Mouse (Mus musculus) stomach, postnatal 0 days (tissue): ENCODE results near the gene Mei1. TPM values are rescaled to one million over a fixed set of nuclear protein-coding genes. Genes with fewer than 3 reads are reported as not detected.
A peak's percentile ranks its signal among the peaks of the same experiment; 100 is the strongest.

Source experiments
- ATAC-seq: fragments of 200-750 bp; cut with Nextera tagmentation; 2 replicates; pipeline ENCODE4 v1.8.0; 2017; ENCODE audit not compliant: low FRiP score, low TSS enrichment
- DNase-seq: peaks from one replicate; pipeline ENCODE4 v3.0.0-alpha.2; 2016; ENCODE audit warnings: low spot score
- H3K27ac ChIP-seq: fragments of 300-500 bp; sonication (generic); replicated peaks from 2 replicates; pipeline ENCODE4 v1.5.1; 2014; ENCODE audit warnings: mild to moderate bottlenecking, control low read depth
- H3K27me3 ChIP-seq: fragments of 300-500 bp; sonication (generic); 2 replicates; pipeline ENCODE4 v1.6.1; 2014; ENCODE audit warnings: low read length; ENCODE audit not compliant: control insufficient read depth, insufficient read depth
- H3K36me3 ChIP-seq: fragments of 300-500 bp; sonication (generic); 2 replicates; pipeline ENCODE4 v1.6.1; 2014; ENCODE audit warnings: low read length, mixed read lengths; ENCODE audit not compliant: control insufficient read depth, insufficient read depth
- H3K4me1 ChIP-seq: fragments of 300-500 bp; sonication (generic); replicated peaks from 2 replicates; pipeline ENCODE4 v1.6.1; 2014; ENCODE audit warnings: antibody characterized with exemption; ENCODE audit not compliant: control insufficient read depth, insufficient read depth
- H3K4me2 ChIP-seq: fragments of 300-500 bp; sonication (generic); replicated peaks from 2 replicates; pipeline ENCODE4 v1.6.1; 2014; ENCODE audit warnings: low read depth, mild to moderate bottlenecking, control low read depth, moderate library complexity
- H3K4me3 ChIP-seq: fragments of 300-500 bp; sonication (generic); 2 replicates; pipeline ENCODE4 v1.5.1; 2014; ENCODE audit warnings: low read depth, low read length, control low read depth
- H3K9ac ChIP-seq: fragments of 300-500 bp; sonication (generic); 2 replicates; pipeline ENCODE4 v1.6.1; 2014; ENCODE audit warnings: mild to moderate bottlenecking, low read length, control low read depth, mixed read lengths
- H3K9me3 ChIP-seq: fragments of 300-500 bp; sonication (generic); 2 replicates; pipeline ENCODE4 v1.6.1; 2016; ENCODE audit warnings: low read length; ENCODE audit not compliant: control insufficient read depth
- CTCF ChIP-seq: IDR thresholded peaks from 2 replicates; pipeline ENCODE4 v1.5.1; 2016; ENCODE audit warnings: antibody characterized with exemption, low read depth, mild to moderate bottlenecking, moderate library complexity
- EP300 ChIP-seq: optimal IDR thresholded peaks from 2 replicates; pipeline ENCODE3; 2016; ENCODE audit warnings: antibody characterized with exemption
- WGBS: fragments of 180-500 bp; shearing (Covaris S2); extraction: QIAGEN DNeasy Blood & Tissue Kit; methylation state at CpG from one replicate; pipeline ENCODE4 v1.1.7; 2014; 5-methylcytosine and 5-hydroxymethylcytosine counted together
- polyA plus RNA-seq: library from polyadenylated mRNA; unstranded; fragments of >200 nt; fragmentation: Nextera tagmentation; extraction: Ambion mirVana; gene quantifications from 2 replicates; pipeline ENCODE4 v1.2.1, GENCODE M21; 2015

The Mei1 gene
- polyA plus RNA-seq, 1 experiment from 2014 or later = 0.02 TPM

- H3K9me3 ChIP-seq = no peaks in the 10 kb centered on the region
- no peaks in the 10 kb centered on the region for H3K36me3 ChIP-seq
- H3K27ac ChIP-seq = no peak overlapping the region
- H3K4me1 ChIP-seq = peaks cover 10% of the 10 kb centered on the region; the same call in 1 of the 2 replicates
- no peak overlapping the region for H3K9ac ChIP-seq
- no peaks in the 10 kb centered on the region for H3K27me3 ChIP-seq
- no peak for TF ChIP-seq EP300
- TF ChIP-seq CTCF = no peak
- no peak overlapping the region for H3K4me2 ChIP-seq
- DNase-seq (no peak), ATAC-seq (no peak)
- no peak overlapping the region for H3K4me3 ChIP-seq
Measured at GRCm38 (mm10) chr15:82150042-82150441, 80.2 kb downstream of the Mei1 start.

- ATAC-seq (no peak), DNase-seq (no peak)
- no peaks in the 10 kb centered on the region for H3K9me3 ChIP-seq
- peaks cover 10% of the 10 kb centered on the region; the same call in 1 of the 2 replicates for H3K4me1 ChIP-seq
- H3K4me2 ChIP-seq = no peak overlapping the region
- no peaks in the 10 kb centered on the region for H3K36me3 ChIP-seq
- no peak overlapping the region for H3K4me3 ChIP-seq
- H3K9ac ChIP-seq = no peak overlapping the region
- WGBS = 86% methylated on average over 4 of the region's 4 CpGs
- H3K27ac ChIP-seq = 0 out of 2 replicates have a peak overlapping the region, but pooled peaks have one; percentile 4
- H3K27me3 ChIP-seq = no peaks in the 10 kb centered on the region
- TF ChIP-seq EP300 = no peak
- TF ChIP-seq CTCF = no peak
Measured at GRCm38 (mm10) chr15:82151176-82151575, 81.4 kb downstream of the Mei1 start.

GRCm38 (mm10) chr15:82152022-82152421, 82.2 kb downstream of the Mei1 start:
- 66% methylated on average over 12 of the region's 12 CpGs for WGBS
- Histone ChIP-seq H3K4me1 (peaks cover 10% of the 10 kb centered on the region; the same call in 1 of the 2 replicates), H3K27me3 (no peaks in the 10 kb centered on the region), H3K4me2 (peak overlapping the region; percentile 25; the same call in 1 of the 2 replicates), H3K9ac (no peak overlapping the region; the same call in 1 of the 2 replicates), H3K9me3 (no peaks in the 10 kb centered on the region), H3K36me3 (no peaks in the 10 kb centered on the region), H3K27ac (peak overlapping the region; percentile 63), H3K4me3 (no peak overlapping the region)
- TF ChIP-seq CTCF = no peak
- ATAC-seq (no peak), DNase-seq (no peak)

GRCm38 (mm10) chr15:82152435-82152834, 82.6 kb downstream of the Mei1 start:
- TF ChIP-seq EP300 (no peak), CTCF (no peak)
- ATAC-seq = no peak
- 62% methylated on average over 7 of the region's 7 CpGs for WGBS
- H3K27ac ChIP-seq = peak overlapping the region; percentile 63
- H3K36me3 ChIP-seq = no peaks in the 10 kb centered on the region
- no peaks in the 10 kb centered on the region for H3K27me3 ChIP-seq
- H3K9ac ChIP-seq = no peak overlapping the region; the same call in 1 of the 2 replicates
- peak overlapping the region; percentile 25; the same call in 1 of the 2 replicates for H3K4me2 ChIP-seq
- H3K4me3 ChIP-seq = no peak overlapping the region
- no peaks in the 10 kb centered on the region for H3K9me3 ChIP-seq
- peaks cover 10% of the 10 kb centered on the region; the same call in 1 of the 2 replicates for H3K4me1 ChIP-seq
- DNase-seq = no peak

GRCm38 (mm10) chr15:82156298-82156697, 86.5 kb downstream of the Mei1 start:
- H3K4me2 ChIP-seq = no peak overlapping the region
- H3K9me3 ChIP-seq = no peaks in the 10 kb centered on the region
- ATAC-seq (no peak), DNase-seq (no peak)
- H3K36me3 ChIP-seq = no peaks in the 10 kb centered on the region
- H3K4me1 ChIP-seq = peaks cover 18% of the 10 kb centered on the region
- TF ChIP-seq CTCF = no peak
- no peak for TF ChIP-seq EP300
- no peak overlapping the region for H3K27ac ChIP-seq
- H3K27me3 ChIP-seq = no peaks in the 10 kb centered on the region
- no peak overlapping the region for H3K4me3 ChIP-seq
- H3K9ac ChIP-seq = no peak overlapping the region
- 87% methylated on average over 6 of the region's 6 CpGs for WGBS

- no peaks in the 10 kb centered on the region for H3K9me3 ChIP-seq
- H3K4me3 ChIP-seq = no peak overlapping the region
- peaks cover 18% of the 10 kb centered on the region for H3K4me1 ChIP-seq
- no peaks in the 10 kb centered on the region for H3K36me3 ChIP-seq
- no peak overlapping the region for H3K4me2 ChIP-seq
- no peak overlapping the region; the same call in 1 of the 2 replicates for H3K27ac ChIP-seq
- WGBS = 56% methylated on average over 10 of the region's 10 CpGs
- no peaks in the 10 kb centered on the region for H3K27me3 ChIP-seq
- H3K9ac ChIP-seq = no peak overlapping the region
- ATAC-seq (no peak), DNase-seq (no peak)
- TF ChIP-seq CTCF = no peak
- TF ChIP-seq EP300 = no peak
Measured at GRCm38 (mm10) chr15:82156902-82157301, 87.1 kb downstream of the Mei1 start.
